Mouse (Mus musculus) midbrain, postnatal 0 days (tissue): ENCODE results near the gene C1rl. TPM values are rescaled to one million over a fixed set of nuclear protein-coding genes. Genes with fewer than 3 reads are reported as not detected.
A peak's percentile ranks its signal among the peaks of the same experiment; 100 is the strongest.
"Not testable (repeated sequence)": the region's sequence is repeated elsewhere in the genome, so short reads cannot be mapped to it uniquely, and the experiment has no call there.

Experiments used
- ATAC-seq: fragments of 200-750 bp; cut with Nextera tagmentation; 2 replicates; pipeline ENCODE4 v1.8.0; 2017; ENCODE audit warnings: moderate number of reproducible peaks, mild to moderate bottlenecking, moderate TSS enrichment, moderate library complexity; ENCODE audit not compliant: low FRiP score
- DNase-seq: peaks from one replicate; pipeline ENCODE4 v3.0.0-alpha.2; 2015; ENCODE audit warnings: low spot score
- H3K27ac ChIP-seq: fragments of 300-500 bp; sonication (generic); 2 replicates; pipeline ENCODE4 v1.5.1; 2014; ENCODE audit warnings: low read depth, mild to moderate bottlenecking, low read length, mixed read lengths
- H3K27me3 ChIP-seq: fragments of 300-500 bp; sonication (generic); 2 replicates; pipeline ENCODE4 v1.6.1; 2014; ENCODE audit warnings: low read length, control low read depth, mixed read lengths; ENCODE audit not compliant: insufficient read depth
- H3K36me3 ChIP-seq: fragments of 300-500 bp; sonication (generic); 2 replicates; pipeline ENCODE4 v1.6.1; 2014; ENCODE audit warnings: low read length, control low read depth, mixed read lengths; ENCODE audit not compliant: insufficient read depth
- H3K4me1 ChIP-seq: fragments of 300-500 bp; sonication (generic); 2 replicates; pipeline ENCODE4 v1.6.1; 2014; ENCODE audit warnings: mild to moderate bottlenecking, control low read depth, antibody characterized with exemption, low read length, mixed read lengths; ENCODE audit not compliant: insufficient read depth
- H3K4me2 ChIP-seq: fragments of 300-500 bp; sonication (generic); 2 replicates; pipeline ENCODE4 v1.6.1; 2014; ENCODE audit warnings: low read depth, mild to moderate bottlenecking, low read length, mixed read lengths; ENCODE audit not compliant: poor library complexity, severe bottlenecking
- H3K4me3 ChIP-seq: fragments of 300-500 bp; sonication (generic); 2 replicates; pipeline ENCODE4 v1.5.1; 2014; ENCODE audit warnings: low read depth, mild to moderate bottlenecking, low read length, moderate library complexity
- H3K9ac ChIP-seq: fragments of 300-500 bp; sonication (generic); replicated peaks from 2 replicates; pipeline ENCODE4 v1.6.1; 2014; ENCODE audit warnings: mild to moderate bottlenecking, low read length, moderate library complexity, mixed read lengths; ENCODE audit not compliant: poor library complexity, severe bottlenecking
- H3K9me3 ChIP-seq: fragments of 300-500 bp; sonication (generic); 2 replicates; pipeline ENCODE4 v1.6.1; 2016; ENCODE audit warnings: low read length, control low read depth
- CTCF ChIP-seq: IDR thresholded peaks from 2 replicates; pipeline ENCODE4 v1.5.1; 2016; ENCODE audit warnings: antibody characterized with exemption, mild to moderate bottlenecking
- WGBS: fragments of 180-500 bp; shearing (Covaris S2); extraction: QIAGEN DNeasy Blood & Tissue Kit; methylation state at CpG from one replicate; pipeline ENCODE4 v1.1.7; 2014; 5-methylcytosine and 5-hydroxymethylcytosine counted together
- polyA plus RNA-seq: library from polyadenylated mRNA; unstranded; fragments of >200 nt; fragmentation: Nextera tagmentation; extraction: Ambion mirVana; gene quantifications from 2 replicates; pipeline ENCODE4 v1.2.1, GENCODE M21; 2015
- total RNA-seq: library from RNA; depleted of rRNA; stranded (reverse); fragments of >200 nt; gene quantifications from 2 replicates; pipeline ENCODE4 v1.2.3, GENCODE M21; 2014

C1rl gene
- total and polyA plus RNA-seq, 2 experiments from 2014 or later, result 0.35 TPM; not detected in 1

DNA sequence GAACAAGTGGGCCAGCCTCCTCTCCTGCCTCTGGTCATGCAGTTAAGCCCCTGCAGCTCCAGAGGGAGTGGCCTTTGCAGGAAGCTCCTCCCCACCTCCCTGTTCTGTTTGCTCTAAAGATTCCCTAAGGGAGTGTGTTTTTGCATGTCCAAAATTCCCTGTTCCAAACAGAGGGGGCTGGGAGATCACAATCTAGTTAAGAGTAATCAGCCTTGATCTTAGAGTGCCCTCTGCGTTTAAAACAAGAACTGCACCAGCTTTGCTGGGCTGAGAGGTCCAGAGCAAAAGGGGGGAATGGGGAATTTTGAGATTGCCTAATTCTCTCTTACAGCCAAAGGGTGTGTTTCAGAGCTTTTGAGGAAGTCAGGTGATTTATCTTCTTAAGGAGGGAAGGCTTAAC is 49.4 kb downstream of the C1rl start, which contains the start of gene C1s1:
TSS of gene C1s1 (minus strand) at position 76 of the 400 bp plus-strand sequence.
- H3K9ac ChIP-seq, H3K36me3 ChIP-seq, H3K4me2 ChIP-seq, H3K4me1 ChIP-seq, ATAC-seq, H3K27ac ChIP-seq, H3K27me3 ChIP-seq, H3K4me3 ChIP-seq, H3K9me3 ChIP-seq: not testable (repeated sequence)
- DNase-seq, result peak; percentile 26
- WGBS, result 0% methylated on average over 1 of the region's 1 CpGs
- peak; percentile 57 for TF ChIP-seq CTCF

DNA sequence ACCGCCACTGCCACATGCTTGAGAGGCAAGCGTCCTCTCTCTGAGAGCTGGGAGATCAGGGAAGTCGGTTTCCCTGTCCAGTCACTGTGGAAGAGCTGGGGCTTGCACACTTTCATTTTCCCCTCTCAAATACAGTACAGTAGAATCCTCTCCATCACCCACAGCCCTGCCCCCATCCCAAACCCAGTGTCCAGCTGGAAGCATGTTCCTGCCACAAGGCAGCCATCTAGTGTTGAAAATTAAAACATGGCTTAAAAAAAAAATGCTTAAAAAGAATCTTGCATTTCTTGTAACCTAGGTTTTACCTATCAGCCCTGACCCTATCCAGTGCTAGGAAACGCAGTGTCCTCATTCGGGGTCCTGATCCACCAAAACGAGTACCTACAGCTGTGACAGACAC is 51.6 kb downstream of the C1rl start:
- no peak overlapping the region for H3K4me3 ChIP-seq
- peak; percentile 39; the same call in 1 of the 2 replicates for TF ChIP-seq CTCF
- H3K9ac ChIP-seq, result no peak overlapping the region
- H3K4me1 ChIP-seq, result no peaks in the 10 kb centered on the region
- H3K27me3 ChIP-seq, result no peaks in the 10 kb centered on the region
- DNase-seq, result no peak
- H3K9me3 ChIP-seq, result no peaks in the 10 kb centered on the region
- 81% methylated on average over 5 of the region's 6 CpGs for WGBS
- H3K4me2 ChIP-seq, result no peak overlapping the region
- H3K27ac ChIP-seq, result no peak overlapping the region
- no peak for ATAC-seq
- H3K36me3 ChIP-seq, result no peaks in the 10 kb centered on the region

DNA sequence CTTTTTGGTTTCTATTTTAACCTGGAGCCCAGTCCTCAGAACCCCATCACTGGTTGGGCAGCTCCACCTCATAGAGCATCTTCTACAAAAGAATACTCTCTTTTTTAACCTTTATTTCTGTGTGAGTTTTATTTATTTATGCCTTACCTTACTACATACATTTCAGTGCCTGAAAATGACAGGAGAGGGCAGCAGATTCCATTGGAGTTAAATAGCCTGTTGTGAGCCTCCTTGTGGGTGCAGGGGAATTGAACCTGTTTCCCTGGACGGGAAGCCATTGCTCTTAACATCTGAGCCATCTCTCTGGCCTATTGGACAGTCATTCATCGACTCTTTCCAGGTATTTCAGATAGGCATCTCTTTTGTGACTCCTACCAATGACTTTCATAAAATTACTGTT is 52.5 kb downstream of the C1rl start:
- peak; percentile 26; the same call in 1 of the 2 replicates for TF ChIP-seq CTCF
- Histone ChIP-seq H3K27ac (no peak overlapping the region), H3K36me3 (no peaks in the 10 kb centered on the region), H3K4me3 (no peak overlapping the region), H3K9me3 (no peaks in the 10 kb centered on the region), H3K4me2 (no peak overlapping the region), H3K4me1 (no peaks in the 10 kb centered on the region), H3K9ac (no peak overlapping the region), H3K27me3 (no peaks in the 10 kb centered on the region)
- 81% methylated on average over 2 of the region's 2 CpGs for WGBS
- ATAC-seq (no peak), DNase-seq (no peak)

DNA sequence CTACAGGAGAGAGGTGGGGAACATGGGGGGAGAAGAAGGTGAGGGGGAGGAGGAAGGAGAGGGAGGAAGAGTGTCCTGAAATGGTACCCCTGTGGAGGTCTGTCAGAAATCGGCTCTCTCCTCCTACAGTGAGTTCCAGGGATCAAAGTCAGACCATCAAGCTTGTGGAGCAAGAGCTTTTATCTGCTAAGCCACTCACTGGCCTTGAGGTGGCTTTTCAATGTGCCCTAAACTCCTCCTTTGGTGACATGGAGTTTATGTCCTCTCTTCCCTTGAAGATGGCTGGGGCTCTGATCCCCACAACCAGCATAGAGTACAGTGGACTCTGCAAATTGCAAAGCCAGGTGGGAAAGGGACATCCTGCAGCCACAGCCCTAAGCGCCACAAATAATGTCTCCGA is 55.1 kb downstream of the C1rl start:
- H3K4me3 ChIP-seq, H3K9ac ChIP-seq, H3K4me1 ChIP-seq, H3K27me3 ChIP-seq, H3K4me2 ChIP-seq, DNase-seq, H3K36me3 ChIP-seq, H3K27ac ChIP-seq, ATAC-seq, H3K9me3 ChIP-seq: not testable (repeated sequence)
- WGBS, result 93% methylated on average over 2 of the region's 3 CpGs

DNA sequence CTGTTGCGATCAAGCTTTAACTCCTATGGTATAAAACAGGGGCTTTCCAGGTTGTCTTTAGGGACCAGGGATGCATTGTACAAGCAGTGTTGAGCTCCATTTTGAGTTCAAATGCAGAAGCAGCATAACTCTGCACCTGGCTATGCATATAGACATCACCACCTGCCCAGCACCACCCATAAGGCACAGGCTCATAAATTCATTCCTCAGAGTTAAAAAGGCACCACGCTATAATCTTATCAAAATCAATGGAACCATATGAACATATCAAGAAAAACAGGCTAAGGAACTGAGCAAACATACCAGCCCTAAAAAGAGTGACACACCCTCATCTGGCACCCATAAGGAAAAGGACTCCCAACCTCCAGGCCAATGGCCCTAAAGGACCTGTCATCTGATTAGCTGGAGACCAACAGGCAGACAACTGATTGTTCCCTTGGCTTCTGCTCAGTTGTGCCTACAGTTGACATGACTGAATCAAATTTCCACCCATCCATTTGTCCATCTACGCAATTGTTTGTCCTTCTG is 56.2 kb downstream of the C1rl start:
- no peak for DNase-seq
- no peaks in the 10 kb centered on the region for H3K27me3 ChIP-seq
- WGBS, result 83% methylated on average over 3 of the region's 3 CpGs
- H3K9ac ChIP-seq, result no peak overlapping the region
- no peak overlapping the region for H3K4me2 ChIP-seq
- no peak overlapping the region for H3K27ac ChIP-seq
- TF ChIP-seq CTCF, result no peak
- no peak for ATAC-seq
- H3K4me1 ChIP-seq, result no peaks in the 10 kb centered on the region
- no peaks in the 10 kb centered on the region for H3K36me3 ChIP-seq
- H3K9me3 ChIP-seq, result peaks cover 4% of the 10 kb centered on the region
- H3K4me3 ChIP-seq, result no peak overlapping the region

DNA sequence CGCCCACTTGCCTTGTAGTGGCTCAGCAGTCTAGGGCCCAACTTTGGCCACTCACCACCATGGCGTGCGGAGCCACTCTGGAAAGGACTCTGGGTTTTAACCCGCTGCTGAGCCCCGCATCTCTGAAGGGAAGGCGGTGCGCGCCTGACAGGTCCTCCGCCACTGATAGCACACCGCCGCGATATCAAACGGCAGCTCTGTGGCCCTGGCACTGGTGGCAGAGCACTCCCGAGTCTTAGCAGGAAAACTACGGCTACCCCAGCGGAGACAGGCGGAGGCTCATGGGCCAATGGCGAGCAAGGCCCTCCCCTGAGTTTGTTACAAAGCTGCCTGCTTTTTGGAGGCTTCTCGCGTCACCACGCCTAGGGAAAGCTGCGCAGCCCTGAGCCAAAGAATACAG is 59.9 kb downstream of the C1rl start:
- Histone ChIP-seq H3K36me3 (no peaks in the 10 kb centered on the region), H3K27ac (no peak overlapping the region), H3K4me2 (no peak overlapping the region), H3K27me3 (no peaks in the 10 kb centered on the region), H3K9ac (no peak overlapping the region), H3K4me1 (no peaks in the 10 kb centered on the region), H3K4me3 (no peak overlapping the region), H3K9me3 (peaks cover 4% of the 10 kb centered on the region)
- DNase-seq (no peak), ATAC-seq (no peak)
- TF ChIP-seq CTCF, result no peak
- 75% methylated on average over 22 of the region's 22 CpGs for WGBS

DNA sequence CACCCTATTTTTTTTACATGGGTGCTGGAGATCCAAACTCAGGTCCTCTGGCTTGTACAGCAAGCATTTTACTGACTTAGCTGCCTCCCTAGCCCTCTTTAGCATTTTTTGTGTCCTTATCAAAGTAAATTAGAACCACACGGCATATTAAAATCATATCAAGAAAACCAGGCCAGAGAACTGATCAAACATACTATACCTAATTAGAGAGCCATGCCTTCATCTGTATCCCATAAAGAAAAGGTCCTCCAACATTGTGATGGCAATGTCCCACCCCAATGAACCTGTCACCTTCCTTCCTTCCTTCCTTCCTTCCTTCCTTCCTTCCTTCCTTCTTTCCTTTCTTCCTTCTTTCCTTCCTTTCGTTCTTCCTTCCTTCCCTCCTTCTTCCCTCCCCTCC is 63.0 kb downstream of the C1rl start:
- not testable (repeated sequence) for ATAC-seq, H3K4me2 ChIP-seq, H3K9me3 ChIP-seq, H3K36me3 ChIP-seq, H3K27me3 ChIP-seq, H3K4me3 ChIP-seq, H3K27ac ChIP-seq, H3K9ac ChIP-seq, H3K4me1 ChIP-seq, DNase-seq
- 68% methylated on average over 2 of the region's 2 CpGs for WGBS
